Mouse (Mus musculus) E14TG2a.4 (cell line): ENCODE results near the gene Kif5c.

Experiments
- H3K27me3 ChIP-seq: 2 replicates; pipeline ENCODE4 v1.6.1; 2014; ENCODE audit warnings: low read length, control low read depth; ENCODE audit not compliant: insufficient read depth
- H3K36me3 ChIP-seq: 2 replicates; pipeline ENCODE4 v1.6.1; 2014; ENCODE audit warnings: low read length, control low read depth; ENCODE audit not compliant: insufficient read depth
- H3K4me1 ChIP-seq: replicated peaks from 2 replicates; pipeline ENCODE4 v1.6.1; 2014; ENCODE audit warnings: low read depth, low read length, control low read depth
- H3K4me3 ChIP-seq: replicated peaks from 2 replicates; pipeline ENCODE4 v1.5.1; 2014; ENCODE audit warnings: mild to moderate bottlenecking, low read length
- H3K9me3 ChIP-seq: 2 replicates; pipeline ENCODE4 v1.6.1; 2014; ENCODE audit warnings: low read length, control low read depth
- CTCF ChIP-seq: conservative IDR thresholded peaks from 2 replicates; pipeline ENCODE4 v1.5.1; 2014; ENCODE audit warnings: low read length
- NANOG ChIP-seq: IDR thresholded peaks from 2 replicates; pipeline ENCODE4 v1.6.1; 2014; ENCODE audit warnings: borderline replicate concordance, low read length, mixed read lengths
- POU5F1 ChIP-seq: IDR thresholded peaks from 2 replicates; pipeline ENCODE4 v1.6.1; 2014; ENCODE audit warnings: low read length, borderline replicate concordance

Gene Kif5c

DNA sequence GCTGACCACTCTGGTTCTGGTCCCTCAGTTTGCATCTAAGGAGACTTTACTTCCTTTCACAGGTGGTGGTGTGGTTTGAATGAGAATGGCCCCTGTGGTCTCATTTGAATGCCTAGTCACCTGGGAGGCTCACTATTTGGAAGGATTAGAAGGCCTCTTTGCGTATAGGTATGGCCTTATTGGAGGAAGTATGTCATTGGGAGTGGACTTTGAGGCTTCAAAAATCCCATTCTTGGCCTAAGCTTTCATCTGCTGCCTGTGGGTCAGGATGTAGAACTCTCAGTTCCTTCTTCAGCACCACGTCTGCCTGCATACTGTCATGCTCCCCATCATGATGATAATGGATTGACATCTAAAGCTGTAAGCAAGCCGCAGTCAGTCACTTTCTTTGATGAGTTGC, 134.0 kb downstream of the Kif5c start:
- TF ChIP-seq POU5F1 (no peak), NANOG (no peak), CTCF (no peak)
- H3K4me1 ChIP-seq, result no peaks in the 10 kb centered on the region
- no peak overlapping the region for H3K4me3 ChIP-seq
- peaks cover 5% of the 10 kb centered on the region; the same call in 1 of the 2 replicates for H3K9me3 ChIP-seq
- H3K27me3 ChIP-seq, result no peaks in the 10 kb centered on the region
- peaks cover 16% of the 10 kb centered on the region for H3K36me3 ChIP-seq

DNA sequence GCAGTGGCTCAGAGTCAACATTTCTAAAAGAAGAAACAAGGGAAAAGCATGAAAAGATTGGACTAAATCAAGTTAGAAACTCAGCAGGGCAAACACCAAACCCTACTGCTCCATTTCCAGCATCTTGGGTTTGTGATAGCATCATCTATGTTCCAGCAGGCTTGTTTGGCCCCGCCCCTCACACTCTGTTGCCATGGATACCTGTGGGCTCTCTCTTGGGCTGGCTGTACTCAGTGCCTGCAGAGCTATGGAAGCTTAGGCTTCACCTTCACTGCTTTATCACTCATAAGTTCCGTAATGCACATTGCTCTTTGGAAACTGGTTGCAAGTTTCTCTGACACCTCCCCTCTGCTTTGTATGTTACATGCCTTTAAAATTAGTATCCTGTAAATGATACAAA, 136.0 kb downstream of the Kif5c start:
- H3K9me3 ChIP-seq, result peaks cover 5% of the 10 kb centered on the region; the same call in 1 of the 2 replicates
- no peaks in the 10 kb centered on the region for H3K4me1 ChIP-seq
- H3K27me3 ChIP-seq, result no peaks in the 10 kb centered on the region
- TF ChIP-seq POU5F1 (no peak), CTCF (no peak), NANOG (no peak)
- H3K36me3 ChIP-seq, result peaks cover 16% of the 10 kb centered on the region
- H3K4me3 ChIP-seq, result no peak overlapping the region

DNA sequence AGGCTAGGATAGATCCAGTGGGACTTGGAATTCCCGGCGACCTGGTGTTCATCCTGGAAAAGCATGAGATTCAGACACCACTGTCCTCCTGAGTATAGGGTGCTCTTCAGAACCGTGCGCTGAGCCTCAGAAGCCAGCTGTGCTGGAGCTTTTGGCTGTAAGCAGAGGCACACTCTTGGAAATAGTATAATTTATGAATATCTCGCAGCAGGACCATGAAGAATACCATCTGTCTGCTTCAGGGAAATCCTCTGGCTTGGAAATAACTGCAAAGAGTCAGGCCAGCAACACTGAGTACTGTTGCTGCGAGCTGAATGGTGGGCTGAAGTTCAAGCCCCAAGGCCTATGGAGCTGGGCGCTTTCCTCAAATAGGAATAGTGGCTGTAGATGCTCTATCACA, 138.5 kb downstream of the Kif5c start:
- Histone ChIP-seq H3K36me3 (peaks cover 12% of the 10 kb centered on the region), H3K9me3 (peaks cover 5% of the 10 kb centered on the region; the same call in 1 of the 2 replicates)
- no peak for TF ChIP-seq NANOG
- no peak for TF ChIP-seq CTCF
- no peak for TF ChIP-seq POU5F1

DNA sequence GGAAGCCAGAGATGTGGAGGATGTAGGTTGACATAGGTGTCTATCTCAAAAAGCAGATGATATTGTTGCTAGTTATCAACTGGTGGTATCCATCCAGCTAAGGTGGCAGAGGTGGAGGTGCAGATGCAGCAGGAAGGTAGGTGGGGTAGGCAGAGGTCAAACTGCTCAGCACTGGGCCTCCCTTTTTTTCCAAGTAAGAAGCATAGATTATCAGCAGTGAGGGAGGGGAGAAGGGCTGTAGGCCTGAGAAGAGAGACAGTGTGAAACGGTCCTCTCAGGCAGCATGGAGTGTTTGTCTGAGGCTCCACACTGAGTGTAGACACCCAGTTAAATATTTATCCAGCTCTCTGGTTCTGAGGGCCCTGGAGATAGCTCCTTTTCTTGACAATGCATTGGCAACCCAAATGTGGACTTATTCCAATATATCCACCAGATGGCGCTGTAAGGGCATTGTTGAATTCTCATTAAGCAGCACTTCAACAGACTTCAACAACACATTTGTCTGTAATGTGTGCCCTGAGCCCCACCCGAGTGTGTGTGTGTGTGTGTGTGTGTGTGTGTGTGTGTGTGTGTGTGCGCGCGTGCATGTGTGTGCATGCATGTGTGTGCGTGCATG, 145.3 kb downstream of the Kif5c start:
- no peaks in the 10 kb centered on the region for H3K27me3 ChIP-seq

More for the DNA sequence above, 138.5 kb downstream of the Kif5c start:
- Histone ChIP-seq H3K27me3 (no peaks in the 10 kb centered on the region), H3K4me3 (no peak overlapping the region), H3K4me1 (no peaks in the 10 kb centered on the region)

DNA sequence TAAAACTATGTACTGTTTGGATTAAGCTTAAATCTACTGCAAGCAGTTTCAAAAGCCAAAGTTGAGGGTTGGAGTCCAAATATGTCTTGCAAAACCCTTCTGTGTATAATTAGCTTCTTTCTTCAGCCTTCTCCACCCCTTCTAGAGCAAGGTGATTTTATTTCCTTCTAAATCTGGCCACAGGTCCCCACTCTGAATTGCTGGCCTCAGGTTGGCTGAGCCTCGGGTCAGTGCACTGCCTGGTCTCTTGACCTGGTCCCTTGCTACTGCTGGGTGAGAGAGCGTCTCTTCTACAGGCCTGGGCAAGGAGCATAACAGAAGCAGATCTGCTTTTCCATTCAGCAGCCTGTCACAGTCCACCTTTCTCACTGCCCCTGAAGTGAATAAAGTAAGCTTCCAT, 149.8 kb downstream of the Kif5c start:
- no peaks in the 10 kb centered on the region for H3K9me3 ChIP-seq
- TF ChIP-seq CTCF (no peak), POU5F1 (no peak), NANOG (no peak)

More for the DNA sequence above, 145.3 kb downstream of the Kif5c start:
- Histone ChIP-seq H3K36me3 (peaks cover 5% of the 10 kb centered on the region; the same call in 1 of the 2 replicates), H3K9me3 (no peaks in the 10 kb centered on the region), H3K4me1 (no peaks in the 10 kb centered on the region), H3K4me3 (no peak overlapping the region)
- TF ChIP-seq CTCF, result peak; percentile 50
- no peak for TF ChIP-seq POU5F1

DNA sequence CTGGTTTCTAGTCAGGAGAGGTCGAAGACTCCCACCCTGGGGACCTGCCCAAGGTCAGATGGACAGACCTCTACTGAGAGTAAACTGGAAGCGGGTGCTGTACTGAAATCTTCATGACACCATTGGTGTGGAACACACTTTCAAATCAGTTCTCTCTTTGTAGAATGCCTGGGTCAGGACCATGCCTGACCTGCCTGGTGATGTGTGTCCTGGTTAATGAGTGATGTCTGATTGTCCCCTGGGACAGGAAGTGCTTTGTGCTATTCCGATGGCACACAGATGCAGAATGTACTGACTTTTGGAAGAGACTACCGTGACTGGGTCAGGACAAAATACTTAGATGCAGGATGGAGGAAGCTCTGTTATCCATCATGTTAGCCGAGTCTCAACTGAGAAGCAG, 151.3 kb downstream of the Kif5c start:
- Histone ChIP-seq H3K27me3 (no peaks in the 10 kb centered on the region), H3K4me3 (no peak overlapping the region), H3K9me3 (no peaks in the 10 kb centered on the region), H3K4me1 (peaks cover 5% of the 10 kb centered on the region), H3K36me3 (peaks cover 5% of the 10 kb centered on the region; the same call in 1 of the 2 replicates)
- TF ChIP-seq CTCF (no peak), POU5F1 (no peak), NANOG (no peak)

More for the DNA sequence above, 149.8 kb downstream of the Kif5c start:
- Histone ChIP-seq H3K27me3 (no peaks in the 10 kb centered on the region), H3K4me3 (no peak overlapping the region), H3K36me3 (peaks cover 5% of the 10 kb centered on the region; the same call in 1 of the 2 replicates), H3K4me1 (no peaks in the 10 kb centered on the region)

DNA sequence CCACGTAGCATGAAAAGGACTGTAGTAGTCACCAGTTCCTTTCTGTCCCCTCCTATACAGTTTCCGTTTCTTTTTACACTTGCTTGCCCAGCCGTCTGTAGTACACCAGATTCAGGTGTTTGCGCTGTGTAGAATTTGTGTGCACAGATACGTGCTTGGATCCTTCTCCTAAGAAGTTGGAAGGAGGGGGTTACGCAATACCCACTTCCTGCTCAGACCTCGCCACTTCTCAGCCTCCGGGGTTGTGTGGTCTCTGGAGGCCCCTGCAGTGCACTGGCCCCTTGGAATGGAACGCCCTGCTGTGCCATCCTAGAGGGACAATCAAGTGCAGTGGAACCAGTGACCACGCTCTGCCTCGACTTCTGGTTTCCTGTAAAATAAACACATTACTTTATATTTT, 152.1 kb downstream of the Kif5c start:
- Histone ChIP-seq H3K4me3 (no peak overlapping the region), H3K4me1 (peaks cover 7% of the 10 kb centered on the region), H3K36me3 (peaks cover 5% of the 10 kb centered on the region; the same call in 1 of the 2 replicates), H3K27me3 (no peaks in the 10 kb centered on the region), H3K9me3 (no peaks in the 10 kb centered on the region)
- TF ChIP-seq NANOG, result no peak
- no peak for TF ChIP-seq POU5F1
- TF ChIP-seq CTCF, result no peak

DNA sequence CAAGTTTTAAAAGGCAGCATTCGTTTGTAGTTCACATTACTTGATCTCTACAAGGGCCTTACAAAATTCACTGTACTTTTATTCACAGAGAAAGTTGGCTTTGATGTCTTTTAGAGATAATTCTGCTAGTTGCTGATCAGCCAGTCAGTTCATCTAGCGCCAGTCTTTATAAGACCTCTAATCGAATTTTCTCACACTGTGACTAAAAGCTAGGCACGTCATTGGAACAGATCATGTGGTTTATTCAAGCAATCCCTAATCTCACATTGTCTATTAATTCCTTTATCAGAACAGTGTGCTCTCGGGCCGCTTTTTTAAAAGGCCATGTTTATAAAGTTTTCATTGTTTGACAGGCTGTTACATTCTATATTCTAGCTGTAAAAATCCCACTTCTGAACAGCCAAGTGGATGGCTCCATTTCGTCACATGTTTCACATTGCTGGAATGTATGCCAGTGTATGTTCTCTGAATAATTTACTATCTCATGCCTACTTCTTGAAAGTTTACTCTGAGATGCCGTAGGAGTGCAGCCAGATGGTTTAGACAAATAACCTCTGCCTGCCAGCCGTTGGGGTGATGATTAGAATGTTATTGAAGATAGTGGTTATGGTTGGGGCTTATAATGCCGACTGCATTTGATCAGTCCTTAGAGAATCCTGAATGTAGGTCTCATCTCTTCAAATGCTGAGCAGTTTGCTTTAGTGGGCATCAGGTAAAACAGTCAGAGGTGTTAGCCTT, 154.3 kb downstream of the Kif5c start:
- Histone ChIP-seq H3K27me3 (no peaks in the 10 kb centered on the region), H3K9me3 (0 out of 2 replicates have a peak, but pooled peaks cover under 1% of the 10 kb centered on the region), H3K4me3 (no peak overlapping the region), H3K36me3 (peaks cover 5% of the 10 kb centered on the region; the same call in 1 of the 2 replicates), H3K4me1 (peaks cover 7% of the 10 kb centered on the region)
- no peak for TF ChIP-seq NANOG
- TF ChIP-seq POU5F1, result no peak
- TF ChIP-seq CTCF, result no peak

DNA sequence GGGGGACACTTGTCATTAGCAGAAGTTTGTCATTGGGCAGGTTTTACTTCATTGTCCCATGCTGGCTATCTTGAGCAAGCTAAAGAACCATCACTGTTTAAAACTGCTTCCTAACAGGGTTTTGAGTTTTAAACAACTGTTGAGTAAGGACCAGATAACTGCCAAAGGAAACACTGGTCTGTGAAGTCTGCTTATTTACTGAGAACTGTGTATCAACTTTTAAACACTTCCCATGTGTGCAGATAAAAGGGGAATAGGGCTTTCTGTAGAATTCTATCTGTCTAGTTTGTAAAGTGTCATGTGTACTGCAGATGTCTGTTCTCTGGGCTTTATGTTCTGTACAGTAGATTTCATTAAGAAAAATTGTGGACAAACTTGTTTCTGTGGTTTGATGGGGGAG, 155.1 kb downstream of the Kif5c start:
- peaks cover 3% of the 10 kb centered on the region; the same call in 1 of the 2 replicates for H3K36me3 ChIP-seq
- H3K27me3 ChIP-seq, result no peaks in the 10 kb centered on the region
- H3K9me3 ChIP-seq, result 0 out of 2 replicates have a peak, but pooled peaks cover 4% of the 10 kb centered on the region
- no peak for TF ChIP-seq CTCF
- no peak for TF ChIP-seq POU5F1
- TF ChIP-seq NANOG, result no peak
- H3K4me1 ChIP-seq, result peaks cover 7% of the 10 kb centered on the region
- no peak overlapping the region for H3K4me3 ChIP-seq
